Mouse (Mus musculus): ENCODE data around the gene Nedd1. TPM values are rescaled to one million over a fixed set of nuclear protein-coding genes. Genes with fewer than 3 reads are reported as not detected.

Nedd1 gene
- total RNA-seq (2014; fragmentation: Nextera tagmentation) (31.7 and 35.2 TPM in 2 replicates), total RNA-seq (2017) (29.1 and 39.7 TPM in 2 replicates)

DNA sequence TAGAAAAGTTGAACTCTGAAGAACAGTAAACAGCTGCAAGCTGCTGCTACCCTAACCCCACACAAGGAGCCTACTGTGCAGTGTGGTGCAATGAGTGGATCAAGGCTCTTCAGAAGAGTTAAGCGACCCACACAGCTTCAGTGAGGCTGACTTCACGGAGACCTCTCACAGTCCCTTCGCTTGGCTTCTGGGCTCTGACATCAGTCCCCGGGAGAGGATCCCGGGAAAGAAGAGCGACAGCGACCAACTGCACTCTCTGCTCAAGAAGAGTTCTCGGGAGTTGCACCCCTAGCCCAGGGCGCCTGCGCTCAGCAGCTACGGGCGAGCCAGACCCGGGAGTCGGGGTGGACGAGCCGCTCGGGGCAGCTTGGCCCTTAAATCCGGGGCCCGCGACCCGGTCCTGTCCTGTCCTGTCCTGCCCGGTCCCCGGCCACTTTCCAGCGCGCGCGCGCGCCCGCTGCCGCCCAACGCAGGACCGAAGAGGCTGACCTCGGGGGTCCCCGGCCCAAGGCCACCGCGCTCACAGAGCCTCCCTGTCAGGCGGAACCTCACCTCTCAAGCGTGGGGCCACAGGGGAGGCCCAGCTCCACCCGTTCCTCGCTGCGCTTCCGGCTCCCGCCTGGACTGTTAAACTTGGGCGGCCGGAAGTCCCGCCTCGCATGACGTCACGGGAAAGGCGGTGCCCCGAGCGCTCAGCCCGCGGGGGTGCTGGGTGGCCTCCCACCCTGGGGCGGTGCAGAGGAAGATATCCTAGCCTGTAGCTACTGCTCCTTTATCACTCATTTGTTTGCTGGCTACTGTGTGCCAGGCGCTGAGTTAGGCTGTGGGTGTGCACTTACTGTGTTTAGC, at the start of gene Nedd1:
Nedd1 (minus strand) TSS at position 650 of the 849 bp plus-strand sequence.
- peak; percentile 98 for ATAC-seq (replicated peaks; ENCODE audit: low FRiP score, low TSS enrichment, poor library complexity, severe bottlenecking)

DNA sequence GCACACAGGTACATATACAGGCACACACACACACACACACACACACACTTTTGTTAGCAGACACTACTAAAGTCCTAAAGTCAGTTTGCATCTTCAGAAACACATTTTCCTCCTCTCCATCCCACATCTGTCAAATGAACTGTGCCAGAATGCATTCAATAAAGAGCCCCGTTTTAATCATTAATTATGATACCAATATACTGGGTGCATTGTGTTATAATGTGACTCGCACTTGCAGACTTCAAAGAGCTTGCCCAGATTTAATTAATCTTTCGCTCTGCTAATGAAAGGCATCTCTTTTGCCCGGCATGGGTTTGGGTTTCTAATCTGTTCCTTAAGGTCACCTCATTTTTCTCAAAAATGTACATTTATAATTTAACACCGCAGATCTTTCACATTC, 32.1 kb upstream of the Nedd1 start:
- no peak for ATAC-seq (replicated peaks; ENCODE audit: low FRiP score, low TSS enrichment, poor library complexity, severe bottlenecking)

DNA sequence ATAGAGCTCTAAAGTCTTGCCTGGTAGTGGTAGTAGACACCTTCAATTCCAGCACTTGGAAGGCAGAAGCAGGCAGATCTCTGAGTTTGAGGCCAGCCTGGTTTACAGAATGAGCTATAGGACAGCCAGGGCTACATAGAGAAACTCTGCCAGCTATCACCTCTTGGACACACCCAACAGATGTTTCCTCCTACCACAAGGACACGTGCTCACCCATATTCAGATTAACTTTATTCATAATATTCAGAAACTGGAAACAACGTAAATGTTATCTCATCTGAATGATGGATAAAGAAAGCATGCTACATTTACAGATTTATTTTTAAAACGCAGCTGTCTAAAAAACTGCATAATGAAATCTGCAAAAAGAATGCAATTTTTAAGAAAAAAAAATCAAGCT, 8.1 kb upstream of the Nedd1 start:
- ATAC-seq (replicated peaks; ENCODE audit: low FRiP score, low TSS enrichment, poor library complexity, severe bottlenecking) = no peak

DNA sequence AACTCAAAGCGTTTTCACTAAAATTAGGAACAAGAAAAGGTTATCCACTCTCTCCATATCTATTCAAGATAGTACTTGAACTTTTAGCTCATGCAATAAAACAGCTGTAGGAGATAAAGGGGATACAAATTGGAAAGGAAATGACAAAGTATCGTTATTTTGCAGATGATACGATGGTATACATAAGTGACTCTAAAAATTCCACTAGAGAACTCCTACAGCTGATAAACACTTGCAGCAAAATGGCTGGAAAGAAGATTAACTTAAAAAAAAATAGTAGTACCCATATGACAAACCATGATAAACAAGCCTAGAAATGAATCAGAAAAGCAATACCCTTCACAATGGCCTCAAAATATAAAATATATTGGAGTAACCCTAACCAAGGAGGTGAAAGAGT, 6.5 kb upstream of the Nedd1 start:
- no peak for ATAC-seq (replicated peaks; ENCODE audit: low FRiP score, low TSS enrichment, poor library complexity, severe bottlenecking)

DNA sequence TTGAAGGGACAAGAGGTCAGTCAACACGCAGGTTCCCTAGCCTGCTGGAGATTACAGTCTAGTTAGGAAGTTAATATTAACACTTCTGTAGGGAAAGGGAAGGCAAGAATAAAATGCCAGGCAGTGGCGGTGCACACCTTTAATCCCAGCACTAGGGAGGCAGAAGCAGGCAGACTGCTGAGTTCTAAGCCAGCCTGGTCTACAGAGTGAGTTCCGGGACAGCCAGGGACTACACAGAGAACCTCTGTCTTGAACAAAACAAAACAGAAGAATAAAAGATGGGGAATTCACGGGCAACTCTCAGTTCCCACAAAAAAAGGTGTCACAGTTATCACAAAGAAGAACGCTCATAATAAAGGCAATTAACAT, 384 bp upstream of the Nedd1 start:
- ATAC-seq (replicated peaks; ENCODE audit: low FRiP score, low TSS enrichment, poor library complexity, severe bottlenecking) = no peak

DNA sequence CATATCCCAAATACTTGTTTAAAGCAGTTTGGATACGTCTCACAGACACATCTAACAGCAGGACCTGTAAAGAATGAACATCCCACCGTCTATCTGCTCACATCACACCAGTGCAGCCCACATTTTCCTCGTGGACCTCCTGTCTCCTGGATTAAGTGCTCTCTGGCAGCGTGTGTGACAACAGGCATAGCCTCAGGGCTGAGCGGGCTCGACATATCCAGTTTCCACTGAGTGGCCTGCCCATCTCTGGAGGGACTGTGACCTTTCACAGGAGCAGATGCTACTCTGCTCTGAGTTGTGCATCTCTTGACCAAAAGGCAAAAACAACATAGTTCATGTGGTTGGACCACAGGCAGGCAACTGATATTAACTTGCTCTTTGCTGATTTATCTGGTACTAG, 23.2 kb downstream of the Nedd1 start:
- no peak for ATAC-seq (replicated peaks; ENCODE audit: low FRiP score, low TSS enrichment, poor library complexity, severe bottlenecking)

DNA sequence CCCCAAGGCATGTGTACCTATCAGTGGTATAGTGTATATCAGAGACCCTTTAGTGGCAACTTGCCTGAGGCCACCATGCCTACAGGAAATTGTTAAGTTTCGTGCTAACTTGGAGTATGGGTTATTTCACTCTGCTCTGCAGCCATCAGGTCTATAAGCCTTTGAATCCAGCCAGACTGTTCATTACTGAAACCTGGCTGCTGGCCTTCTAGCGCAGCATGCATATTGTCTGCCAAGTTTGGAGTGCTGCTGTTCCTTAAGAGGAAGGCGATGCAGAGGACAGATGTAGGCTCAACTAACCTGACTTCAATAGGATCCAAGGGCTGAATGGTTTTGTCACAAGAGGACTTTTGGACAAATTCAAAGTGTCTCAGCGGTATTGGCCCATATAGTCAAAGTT, 47.2 kb downstream of the Nedd1 start:
- ATAC-seq (replicated peaks; ENCODE audit: low FRiP score, low TSS enrichment, poor library complexity, severe bottlenecking) = no peak

DNA sequence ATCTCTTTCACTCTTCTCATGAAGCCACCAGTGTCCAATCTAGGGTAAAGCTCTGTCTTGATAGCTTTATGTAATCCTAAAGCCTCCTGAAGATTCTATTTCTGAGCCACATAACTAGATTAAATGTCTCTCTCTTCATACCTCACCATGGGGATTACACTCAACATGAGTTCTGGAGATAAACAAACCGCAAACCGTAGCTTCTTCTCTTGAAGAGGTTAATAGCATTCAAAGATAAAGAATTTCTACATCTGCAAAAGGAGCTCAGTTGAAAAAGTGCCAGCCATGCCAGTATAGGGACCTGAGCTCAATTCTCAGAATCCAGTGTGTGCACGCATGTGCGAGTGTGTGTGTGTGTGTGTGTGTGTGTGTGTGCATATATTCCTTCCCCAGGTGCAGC, 50.3 kb downstream of the Nedd1 start:
- no peak for ATAC-seq (replicated peaks; ENCODE audit: low FRiP score, low TSS enrichment, poor library complexity, severe bottlenecking)

DNA sequence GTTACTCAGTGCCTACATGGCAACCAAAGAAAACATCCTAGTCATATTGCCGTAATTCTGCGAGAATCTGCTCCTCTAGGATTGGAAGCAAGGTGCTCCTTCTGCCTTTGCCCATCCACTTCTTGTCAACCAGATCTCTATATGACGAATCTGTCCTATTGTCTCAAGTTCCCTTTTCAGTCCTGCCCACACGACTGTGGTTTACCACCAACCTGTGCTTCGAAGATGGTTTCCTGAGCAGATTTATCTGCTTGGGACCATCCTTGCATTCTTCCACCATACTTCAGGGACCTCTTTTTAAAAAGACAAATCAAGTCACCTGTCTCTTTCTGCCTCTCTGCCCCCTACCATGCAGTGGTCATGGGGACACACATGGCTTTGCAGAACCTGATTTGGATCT, 56.9 kb downstream of the Nedd1 start:
- no peak for ATAC-seq (replicated peaks; ENCODE audit: low FRiP score, low TSS enrichment, poor library complexity, severe bottlenecking)

DNA sequence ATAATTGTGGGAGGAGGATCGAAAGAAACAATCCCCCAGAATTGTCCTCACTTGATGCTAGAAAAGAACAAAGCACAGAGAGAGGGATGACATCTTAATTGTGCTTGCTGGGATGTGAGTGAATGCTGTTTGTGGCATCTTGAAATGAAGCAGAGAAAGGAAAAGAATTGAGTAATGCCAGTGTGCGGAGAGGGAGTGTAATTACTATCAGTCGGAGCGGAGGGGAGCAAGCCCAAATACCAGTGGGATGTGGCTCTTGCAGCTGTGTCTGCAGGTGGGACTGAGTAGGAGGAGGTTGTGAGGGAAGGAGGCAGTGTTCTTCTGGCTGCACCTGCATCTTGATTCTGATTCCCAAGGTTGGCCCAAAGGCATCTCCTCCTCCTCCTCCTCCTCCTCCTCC, 69.0 kb downstream of the Nedd1 start:
- no peak for ATAC-seq (replicated peaks; ENCODE audit: low FRiP score, low TSS enrichment, poor library complexity, severe bottlenecking)

DNA sequence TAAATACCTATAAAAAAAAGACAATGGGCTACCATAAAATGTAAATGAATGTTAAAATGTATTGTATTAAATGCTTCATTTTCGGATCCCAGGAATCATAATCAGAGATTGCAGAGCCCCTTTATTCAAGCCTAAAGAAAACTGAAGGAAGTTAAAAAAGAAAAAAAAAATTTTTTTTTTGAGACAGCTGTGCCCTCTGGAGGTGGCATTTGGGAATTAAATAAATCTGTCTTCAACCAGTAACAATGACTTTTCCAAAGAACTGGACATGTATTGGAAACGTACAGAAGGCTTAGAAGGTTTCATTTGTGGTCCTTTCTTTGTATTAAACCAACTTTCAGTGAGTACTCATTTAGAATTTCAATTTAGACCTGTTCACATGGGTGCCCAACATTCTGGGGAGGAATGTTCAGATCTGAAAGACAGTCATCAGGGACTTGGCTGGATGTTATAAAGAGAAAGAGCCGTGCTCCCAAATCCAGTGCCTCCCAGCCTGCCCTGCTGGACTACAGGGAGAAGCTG, 69.8 kb downstream of the Nedd1 start:
- no peak for ATAC-seq (replicated peaks; ENCODE audit: low FRiP score, low TSS enrichment, poor library complexity, severe bottlenecking)

DNA sequence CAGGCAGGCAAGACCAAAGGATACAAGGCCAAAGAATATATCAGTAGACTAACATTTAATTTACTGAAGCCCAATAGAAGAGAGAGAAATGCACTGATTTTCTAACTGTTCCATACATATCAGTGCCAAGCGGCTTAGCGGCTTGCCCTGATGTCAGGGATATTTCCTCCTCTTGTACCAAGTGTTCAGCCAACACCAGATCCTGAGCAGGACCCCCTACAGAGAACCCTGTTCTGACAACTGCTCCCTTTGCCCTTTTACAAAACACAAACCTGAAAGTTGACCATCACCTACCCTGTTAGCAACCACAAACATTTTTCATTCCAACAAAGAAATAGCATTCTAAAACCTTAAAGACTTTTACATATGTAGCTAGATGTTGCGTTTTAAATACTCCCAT, 71.0 kb downstream of the Nedd1 start:
- no peak for ATAC-seq (replicated peaks; ENCODE audit: low FRiP score, low TSS enrichment, poor library complexity, severe bottlenecking)

DNA sequence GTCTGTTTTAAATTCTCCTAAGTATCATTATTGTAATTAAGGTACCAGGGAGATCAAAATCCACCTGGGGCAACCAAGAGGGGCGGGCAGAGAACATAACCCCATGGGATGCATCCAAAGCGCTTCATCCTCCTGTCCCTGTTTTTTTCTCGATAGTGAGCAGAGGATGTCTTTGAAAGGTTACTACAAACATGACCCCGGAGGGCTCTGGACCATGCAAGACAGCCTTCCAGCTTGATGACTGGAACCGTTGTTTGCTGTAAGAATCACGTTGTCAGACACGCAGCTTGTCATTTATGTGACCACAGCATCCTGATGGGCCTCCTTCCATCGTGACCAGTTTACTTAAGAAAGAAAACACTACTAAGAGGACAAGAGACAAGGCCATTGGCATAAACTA, 73.1 kb downstream of the Nedd1 start:
- ATAC-seq (replicated peaks; ENCODE audit: low FRiP score, low TSS enrichment, poor library complexity, severe bottlenecking) = no peak

DNA sequence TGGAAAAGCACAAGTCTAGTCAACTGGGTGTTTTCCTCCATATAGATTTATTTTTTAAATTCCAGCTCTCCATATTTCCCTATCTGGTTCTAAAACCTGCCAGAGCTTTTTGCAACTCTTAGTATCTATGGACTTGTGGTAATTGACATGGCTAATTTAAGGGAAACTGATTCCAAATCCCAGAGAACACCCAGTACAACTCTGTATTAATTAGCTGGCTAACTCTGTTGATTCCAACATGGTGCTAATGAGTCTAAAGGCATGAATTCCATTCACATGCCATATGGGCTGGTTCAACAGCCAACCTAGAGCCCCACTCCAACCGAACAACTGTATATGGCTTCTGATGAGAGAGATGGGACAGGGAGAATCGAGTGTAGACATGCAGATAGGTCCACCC, 74.5 kb downstream of the Nedd1 start:
- no peak for ATAC-seq (replicated peaks; ENCODE audit: low FRiP score, low TSS enrichment, poor library complexity, severe bottlenecking)

DNA sequence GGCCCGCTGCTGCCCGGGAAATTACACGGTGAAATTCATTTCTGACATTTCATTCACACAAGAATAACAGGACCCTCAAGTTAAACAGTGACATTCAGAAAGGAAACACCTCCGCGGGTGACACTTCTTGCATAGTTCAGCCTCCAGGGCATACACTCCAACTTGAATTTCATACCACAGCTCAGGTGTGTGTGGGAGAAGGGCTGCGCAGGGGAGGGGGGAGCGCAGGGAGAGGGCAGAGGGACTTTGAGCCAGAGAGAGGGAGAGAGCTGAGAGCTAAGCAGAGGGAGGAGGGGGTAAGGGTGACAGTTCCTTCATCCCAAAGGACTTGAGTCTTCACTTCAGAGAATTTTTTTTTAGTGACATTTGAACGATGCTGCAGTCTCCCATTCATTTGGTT, 78.2 kb downstream of the Nedd1 start:
- ATAC-seq (replicated peaks; ENCODE audit: low FRiP score, low TSS enrichment, poor library complexity, severe bottlenecking) = no peak

DNA sequence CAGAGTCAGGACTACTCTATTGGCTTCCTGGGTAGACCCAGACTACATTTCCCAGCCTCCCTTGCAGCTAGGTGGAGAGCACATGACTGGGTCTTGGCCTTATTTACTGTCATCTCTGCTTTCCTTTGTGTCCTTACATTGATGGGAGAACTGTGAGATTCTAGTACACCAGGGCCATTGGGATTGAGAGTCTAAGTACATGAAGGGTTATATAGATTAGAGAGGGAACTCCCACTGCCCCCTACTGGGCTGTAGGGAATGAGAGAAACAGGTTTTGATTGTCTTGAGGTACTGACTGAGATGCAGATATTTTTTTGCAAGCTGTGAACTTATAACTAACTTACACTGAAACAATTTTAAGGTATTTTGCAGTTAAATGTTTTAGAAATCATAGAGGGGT, 81.2 kb downstream of the Nedd1 start:
- ATAC-seq (replicated peaks; ENCODE audit: low FRiP score, low TSS enrichment, poor library complexity, severe bottlenecking) = no peak
